Mouse (Mus musculus): ENCODE data around the gene Akap17b.
"Not testable (repeated sequence)": the region's sequence is repeated elsewhere in the genome, so short reads cannot be mapped to it uniquely, and the experiment has no call there.

Akap17b gene

GRCm38 (mm10) chrX:36644657-36645551 lies at the start of gene Akap17b:
TSS of gene Akap17b (minus strand) at chrX:36645395.
- DNase-seq (ENCODE audit: low read depth, low spot score), result peak; percentile 95

GRCm38 (mm10) chrX:36691365-36691764 lies 46.2 kb upstream of the Akap17b start:
- DNase-seq (ENCODE audit: low read depth, low spot score), result no peak

- no peak for DNase-seq (ENCODE audit: low read depth, low spot score)
These were observed 44.5 kb upstream of the Akap17b start for GRCm38 (mm10) chrX:36689655-36690054.

GRCm38 (mm10) chrX:36676836-36677235 lies 31.6 kb upstream of the Akap17b start:
- DNase-seq (ENCODE audit: low read depth, low spot score), result no peak

GRCm38 (mm10) chrX:36672708-36673107 lies 27.5 kb upstream of the Akap17b start:
- DNase-seq (ENCODE audit: low read depth, low spot score), result no peak

- DNase-seq (ENCODE audit: low read depth, low spot score), result no peak
These were observed 5.1 kb downstream of the Akap17b start for GRCm38 (mm10) chrX:36640046-36640445.

GRCm38 (mm10) chrX:36630771-36631170 lies 14.4 kb downstream of the Akap17b start:
- DNase-seq (ENCODE audit: low read depth, low spot score), result peak; percentile 13

GRCm38 (mm10) chrX:36628102-36628501 lies 17.1 kb downstream of the Akap17b start:
- DNase-seq (ENCODE audit: low read depth, low spot score), result no peak

- DNase-seq (ENCODE audit: low read depth, low spot score), result no peak
These were observed 36.1 kb downstream of the Akap17b start for GRCm38 (mm10) chrX:36609117-36609516.

GRCm38 (mm10) chrX:36604040-36604439 lies 41.2 kb downstream of the Akap17b start:
- no peak for DNase-seq (ENCODE audit: low read depth, low spot score)

GRCm38 (mm10) chrX:36602926-36603325 lies 42.3 kb downstream of the Akap17b start:
- DNase-seq (ENCODE audit: low read depth, low spot score), result no peak

GRCm38 (mm10) chrX:36600066-36600465 lies 45.1 kb downstream of the Akap17b start:
- peak; percentile 74 for DNase-seq (ENCODE audit: low read depth, low spot score)

- DNase-seq (ENCODE audit: low read depth, low spot score), result peak; percentile 61
These were observed 45.5 kb downstream of the Akap17b start for GRCm38 (mm10) chrX:36599656-36600055.

- DNase-seq (ENCODE audit: low read depth, low spot score), result peak; percentile 55
These were observed 46.3 kb downstream of the Akap17b start for GRCm38 (mm10) chrX:36598861-36599344.

GRCm38 (mm10) chrX:36598390-36598810 lies 46.8 kb downstream of the Akap17b start:
- no peak for DNase-seq (ENCODE audit: low read depth, low spot score)

- DNase-seq (ENCODE audit: low read depth, low spot score), result peak; percentile 76
These were observed 47.3 kb downstream of the Akap17b start, which contains the start of gene Pgrmc1 for GRCm38 (mm10) chrX:36597707-36598389. TSS of gene Pgrmc1 (plus strand) at chrX:36598206.

- not testable (repeated sequence) for DNase-seq (ENCODE audit: low read depth, low spot score)
These were observed 48.6 kb downstream of the Akap17b start for GRCm38 (mm10) chrX:36596483-36597120.

GRCm38 (mm10) chrX:36595247-36595646 lies 49.9 kb downstream of the Akap17b start:
- no peak for DNase-seq (ENCODE audit: low read depth, low spot score)

GRCm38 (mm10) chrX:36591539-36591938 lies 53.7 kb downstream of the Akap17b start:
- no peak for DNase-seq (ENCODE audit: low read depth, low spot score)

- DNase-seq (ENCODE audit: low read depth, low spot score), result no peak
These were observed 54.1 kb downstream of the Akap17b start for GRCm38 (mm10) chrX:36591120-36591519.

GRCm38 (mm10) chrX:36590266-36590665 lies 54.9 kb downstream of the Akap17b start:
- DNase-seq (ENCODE audit: low read depth, low spot score), result no peak
